Mouse (Mus musculus) embryo, embryonic 9.5 days (tissue): ENCODE results near the gene Sdc4.

Experiments
- DNase-seq: peaks from one replicate; pipeline ENCODE4 v3.0.0-alpha.2; 2017; ENCODE audit errors: extremely low spot score

The Sdc4 gene

DNA sequence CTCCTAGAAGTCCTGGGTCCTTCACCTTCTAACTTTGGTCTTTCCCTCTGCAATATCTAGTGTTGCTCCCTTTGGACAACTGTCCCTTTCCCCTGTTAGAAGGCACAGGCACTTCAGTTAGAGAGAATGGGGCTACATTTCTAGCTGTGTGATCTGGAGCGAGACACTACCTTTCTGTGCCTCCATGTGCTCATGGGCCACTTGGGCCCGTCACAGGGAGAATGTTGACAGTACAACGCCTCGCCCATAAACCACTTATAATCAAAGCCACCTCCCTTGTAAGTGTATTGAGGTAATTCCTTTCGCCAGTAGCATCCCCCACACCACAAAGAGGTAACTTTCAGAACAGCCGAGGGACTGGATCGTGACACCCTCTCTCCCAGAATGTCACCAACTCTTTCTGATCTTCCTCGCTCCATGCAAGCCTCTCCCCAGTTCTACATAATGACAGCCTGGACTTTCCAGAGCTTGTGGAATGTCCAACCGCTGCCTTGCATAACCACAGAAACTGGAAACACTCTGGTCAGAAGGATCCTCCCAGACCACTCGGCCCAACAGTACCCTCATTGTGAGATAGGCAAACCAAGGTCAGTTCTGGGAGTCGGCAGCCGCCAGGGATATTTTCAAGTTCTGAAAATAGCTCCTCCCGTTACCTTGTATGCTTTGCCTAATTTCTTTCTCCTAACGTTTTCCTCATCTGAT is 5.8 kb upstream of the Sdc4 start:
- no peak for DNase-seq

DNA sequence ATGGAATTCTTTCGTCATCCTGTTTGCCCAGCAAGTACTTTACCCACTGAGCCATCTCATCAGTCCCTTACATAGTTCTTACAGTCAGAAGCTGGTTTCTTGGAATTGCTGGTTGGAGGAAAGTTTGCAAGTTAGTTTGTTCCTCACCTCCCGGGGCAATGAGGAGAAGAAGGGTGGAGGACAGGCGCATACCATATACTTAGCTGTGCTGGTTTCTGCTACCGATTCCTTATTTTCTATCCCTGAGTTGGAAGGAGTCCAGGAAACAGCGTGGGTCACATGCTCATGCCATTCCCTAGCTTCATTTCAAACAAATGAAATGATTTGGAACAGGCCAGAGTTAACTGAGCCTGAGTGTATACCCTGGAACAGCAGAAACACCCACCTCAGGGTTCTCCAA is 5.2 kb upstream of the Sdc4 start:
- DNase-seq: no peak

- no peak for DNase-seq
Measured at GRCm38 (mm10) chr2:164448140-164448539, 4.5 kb upstream of the Sdc4 start.

DNA sequence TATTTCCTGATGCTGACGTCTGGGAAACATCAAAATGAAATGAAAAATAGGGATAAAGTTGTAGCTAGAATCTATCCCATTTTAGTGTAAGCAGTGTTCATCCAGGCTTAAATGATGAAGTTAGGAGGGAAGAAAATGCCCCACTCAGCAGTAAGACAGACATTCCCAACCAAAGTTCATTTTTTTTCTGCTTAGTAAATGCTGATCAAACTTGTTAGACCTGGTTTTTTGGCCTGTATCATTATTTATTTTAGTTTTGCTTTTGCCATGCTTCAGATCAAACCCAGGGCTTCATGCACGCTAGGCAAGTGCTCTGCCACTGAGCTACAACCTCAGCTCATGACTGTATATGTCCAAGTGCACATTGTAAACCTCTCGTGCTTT is 2.4 kb upstream of the Sdc4 start:
- DNase-seq: no peak

- no peak for DNase-seq
Measured at GRCm38 (mm10) chr2:164445399-164446085, 1.9 kb upstream of the Sdc4 start.

- no peak for DNase-seq
Measured at GRCm38 (mm10) chr2:164444701-164445100, 1.0 kb upstream of the Sdc4 start.

GRCm38 (mm10) chr2:164443051-164443437 is 643 bp downstream of the Sdc4 start:
- DNase-seq: peak; percentile 88

DNA sequence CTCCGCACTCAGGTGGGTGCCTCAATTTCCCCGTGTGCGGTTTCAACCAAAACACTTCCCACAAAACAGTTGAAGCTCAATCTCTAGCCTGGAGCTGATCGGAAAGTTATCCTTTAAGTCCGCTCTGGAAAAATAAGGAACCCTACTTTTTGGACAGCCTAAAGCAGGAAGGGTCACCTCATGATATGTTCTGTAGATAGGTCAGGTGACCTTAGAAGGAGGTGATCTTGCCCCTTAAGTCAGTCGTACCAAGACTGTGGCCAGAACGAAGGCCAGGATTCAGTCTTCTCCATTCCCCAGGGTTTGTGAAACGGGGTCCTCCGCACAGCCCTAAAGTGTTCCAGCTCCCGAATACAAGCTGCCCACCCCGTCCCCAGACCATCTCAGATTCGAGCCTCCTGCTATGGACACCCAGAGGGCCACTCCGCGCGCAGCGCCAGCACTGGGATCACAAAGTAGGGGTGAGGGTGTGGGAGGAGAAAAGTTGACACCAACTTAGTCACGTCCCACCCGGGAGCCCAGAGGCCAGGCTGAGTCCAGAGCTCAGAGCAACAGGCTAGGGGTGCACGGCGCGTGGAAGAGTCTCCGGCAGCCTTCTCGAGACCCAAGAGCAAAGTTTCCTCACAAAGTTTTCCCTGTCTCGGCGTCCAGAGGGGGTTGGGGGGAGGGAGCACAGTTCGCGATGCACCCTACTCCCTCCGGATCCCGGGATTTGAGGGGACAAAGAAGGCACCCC is 1.2 kb downstream of the Sdc4 start:
- DNase-seq: no peak

DNA sequence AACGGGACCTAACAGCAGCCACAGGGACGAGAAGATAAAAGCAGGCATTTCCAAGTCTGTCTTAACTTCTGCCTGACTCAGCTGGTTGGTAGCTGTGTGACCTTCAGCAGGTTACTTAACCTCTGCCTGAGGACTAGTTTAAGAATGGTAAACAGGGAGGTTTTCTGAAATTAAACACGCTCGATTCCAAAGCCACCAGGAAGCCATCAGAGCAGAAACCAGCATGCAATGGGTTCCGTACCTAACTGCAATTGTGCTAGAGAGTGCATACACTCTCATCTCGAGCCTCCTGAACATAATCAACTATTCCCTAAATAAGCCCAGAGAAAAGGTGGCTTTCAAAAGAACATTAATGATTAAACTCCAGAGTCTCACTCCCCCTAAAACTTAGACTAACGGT is 2.0 kb downstream of the Sdc4 start:
- no peak for DNase-seq

- DNase-seq: no peak
Measured at GRCm38 (mm10) chr2:164441155-164441554, 2.5 kb downstream of the Sdc4 start.

- no peak for DNase-seq
Measured at GRCm38 (mm10) chr2:164440314-164440713, 3.4 kb downstream of the Sdc4 start.

DNA sequence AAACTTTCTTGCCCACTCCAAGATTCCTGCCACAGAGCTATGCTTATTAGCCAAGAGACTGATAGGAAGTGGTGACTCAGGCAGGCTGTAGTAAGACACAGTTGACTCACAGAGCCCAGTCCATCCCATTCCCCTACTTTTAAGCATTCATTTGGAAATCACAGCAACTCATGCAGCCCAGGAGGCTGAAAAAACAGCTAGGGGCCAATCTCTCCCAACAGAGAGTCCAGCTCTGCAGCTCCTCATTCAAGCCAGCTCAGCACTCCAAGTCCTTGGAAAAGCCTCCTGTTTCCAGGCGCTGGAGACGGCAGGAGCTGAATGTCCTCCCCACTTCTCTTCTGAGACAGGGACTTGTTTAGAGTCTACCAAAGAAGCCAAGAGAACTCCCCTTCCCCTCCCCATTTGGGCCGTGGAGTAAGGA is 4.7 kb downstream of the Sdc4 start:
- no peak for DNase-seq

DNA sequence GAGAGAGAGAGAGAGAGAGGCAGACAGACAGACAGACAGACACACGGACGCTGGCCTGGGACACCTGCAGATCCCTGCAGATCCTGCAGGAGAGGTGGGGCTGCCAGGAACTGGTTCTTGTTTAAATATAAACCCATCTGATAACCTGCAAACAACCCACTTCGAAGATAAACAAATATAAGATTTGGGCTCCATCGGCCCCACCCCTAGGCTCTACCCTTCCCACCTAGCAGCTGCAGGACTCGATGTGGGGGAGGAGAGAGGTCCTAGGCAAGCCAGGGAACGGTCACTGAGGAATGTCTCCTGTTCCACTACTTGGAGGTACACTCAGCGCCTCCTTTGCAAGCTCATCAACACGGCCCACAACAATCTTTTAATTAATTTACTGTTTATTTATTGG is 5.4 kb downstream of the Sdc4 start:
- no peak for DNase-seq

DNA sequence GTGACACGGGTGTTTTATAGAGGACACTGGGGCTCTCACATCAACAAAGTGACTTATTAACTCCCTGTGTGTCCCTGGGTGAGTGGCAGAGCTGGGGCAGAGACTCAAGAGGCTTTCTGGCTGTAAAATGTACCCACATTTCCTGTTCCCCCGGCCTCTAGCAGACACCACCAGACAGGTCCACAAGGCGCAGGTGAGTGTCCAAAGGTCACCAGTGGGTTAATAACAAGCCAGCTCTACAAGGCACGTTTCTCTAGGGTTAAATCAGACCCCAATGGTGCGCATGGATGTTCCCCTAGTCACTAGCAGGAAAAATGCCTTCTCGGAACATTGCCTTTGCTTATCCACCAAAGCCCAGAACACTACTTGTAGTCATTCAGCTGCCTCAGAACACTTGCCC is 6.0 kb downstream of the Sdc4 start:
- no peak for DNase-seq

DNA sequence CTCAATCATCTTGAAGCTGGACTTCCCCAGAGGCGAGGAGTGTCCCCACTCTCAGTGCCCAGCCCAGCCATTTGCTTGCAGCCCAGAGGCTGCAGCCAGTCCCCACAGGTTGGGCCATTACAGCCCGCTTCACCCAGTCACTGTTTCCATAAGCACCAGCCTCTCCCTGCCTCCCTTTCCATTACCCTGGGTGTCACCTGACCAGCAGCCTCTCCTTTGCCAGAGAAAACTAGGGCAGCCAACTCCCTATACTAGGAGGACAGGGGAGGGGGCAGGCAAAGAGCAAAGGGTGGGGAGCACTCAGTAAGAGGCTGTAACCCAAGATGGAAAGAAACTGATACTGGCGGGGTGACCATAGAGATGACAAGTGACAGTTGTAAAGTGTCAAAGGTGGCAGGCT is 6.7 kb downstream of the Sdc4 start:
- no peak for DNase-seq

GRCm38 (mm10) chr2:164436215-164436913 is 7.3 kb downstream of the Sdc4 start:
- DNase-seq: no peak

DNA sequence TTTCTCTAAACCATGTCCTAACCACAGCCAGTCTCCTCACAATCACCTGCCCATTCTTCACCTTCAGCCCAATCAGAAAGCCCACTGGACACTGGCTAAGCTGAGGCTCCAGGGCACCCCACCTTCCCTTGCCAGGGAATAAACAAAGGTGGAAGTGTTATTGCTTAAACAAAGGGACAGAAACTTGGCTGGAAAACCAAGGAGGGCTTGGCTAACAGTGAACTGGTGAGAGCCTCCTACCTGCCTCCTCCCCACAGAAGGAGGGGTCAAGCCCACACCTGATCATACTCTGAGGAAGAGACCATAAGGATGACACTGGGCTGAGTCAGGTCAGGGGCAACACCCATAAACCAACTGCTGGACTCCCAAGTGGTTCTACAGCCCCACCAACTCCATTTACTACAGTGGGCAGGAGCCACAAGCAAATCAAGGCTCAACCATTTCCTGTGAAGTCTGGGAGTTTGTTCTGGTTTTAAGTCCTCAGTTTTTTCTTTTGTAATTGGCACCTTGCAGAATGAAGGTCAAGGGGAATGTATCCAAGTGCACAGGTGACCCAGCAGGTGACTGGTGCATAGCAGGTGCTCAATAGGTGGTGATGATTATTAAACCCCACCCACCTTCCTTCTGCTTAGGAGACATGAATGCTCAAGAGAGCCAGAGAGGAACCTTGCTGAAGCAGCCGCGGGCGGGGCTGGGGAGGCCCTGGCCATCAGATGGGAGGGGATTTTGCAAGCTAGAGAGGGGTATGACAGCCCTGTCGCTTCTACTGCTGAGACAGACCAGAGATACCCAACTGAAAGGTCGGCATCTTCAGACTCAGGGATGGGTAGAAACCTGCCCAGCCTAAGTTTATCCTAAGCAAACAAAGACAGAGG is 8.2 kb downstream of the Sdc4 start:
- DNase-seq: no peak

GRCm38 (mm10) chr2:164434681-164435080 is 9.0 kb downstream of the Sdc4 start:
- no peak for DNase-seq

GRCm38 (mm10) chr2:164433278-164433895 is 10.3 kb downstream of the Sdc4 start:
- no peak for DNase-seq

DNA sequence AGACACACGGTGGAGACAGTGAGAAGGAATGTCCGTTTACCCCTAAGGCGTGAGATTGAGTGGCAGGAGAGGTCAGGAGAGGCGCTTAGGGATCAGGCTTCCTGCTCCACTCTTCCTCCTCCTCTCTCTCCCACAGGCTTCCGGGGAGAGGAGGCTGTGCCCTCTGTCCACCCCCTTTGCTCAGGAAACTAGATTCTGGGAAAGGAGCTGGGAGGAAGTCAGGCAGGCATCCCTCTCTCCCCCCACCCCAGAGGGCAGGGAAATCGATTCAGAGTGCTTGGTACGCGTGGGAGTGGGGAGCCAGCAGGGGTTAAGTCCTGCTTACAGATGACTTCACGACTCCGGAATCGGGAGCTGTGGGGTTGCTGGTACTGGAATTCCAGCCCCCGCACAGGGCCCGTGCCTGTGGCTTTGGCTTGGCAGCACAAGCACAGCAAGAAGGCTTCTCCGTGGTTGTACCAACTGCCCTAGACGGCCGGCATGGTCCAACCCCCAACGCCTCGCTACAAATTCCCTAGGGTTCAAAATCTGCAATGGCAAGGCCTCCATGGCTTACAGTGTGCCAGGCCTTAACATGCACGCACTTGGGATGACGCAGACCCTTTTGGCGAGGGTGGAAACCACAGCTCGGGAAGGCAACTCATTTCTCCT is 11.0 kb downstream of the Sdc4 start:
- DNase-seq: no peak
